Mouse (Mus musculus) bone marrow, adult 2 months (tissue): Measurements from ENCODE around the gene Mon2.

Experiments used
- CTCF ChIP-seq: fragments of 200-500 bp; IDR thresholded peaks from 2 replicates; pipeline ENCODE4 v1.5.1; 2011; ENCODE audit warnings: low read length, control low read depth; ENCODE audit not compliant: control insufficient read depth, insufficient read depth
- POLR2A ChIP-seq: fragments of 200-500 bp; IDR thresholded peaks from 2 replicates; pipeline ENCODE4 v1.6.1; 2011; ENCODE audit warnings: low read depth, mild to moderate bottlenecking, control low read depth, low read length, borderline replicate concordance; ENCODE audit not compliant: control insufficient read depth

DNA sequence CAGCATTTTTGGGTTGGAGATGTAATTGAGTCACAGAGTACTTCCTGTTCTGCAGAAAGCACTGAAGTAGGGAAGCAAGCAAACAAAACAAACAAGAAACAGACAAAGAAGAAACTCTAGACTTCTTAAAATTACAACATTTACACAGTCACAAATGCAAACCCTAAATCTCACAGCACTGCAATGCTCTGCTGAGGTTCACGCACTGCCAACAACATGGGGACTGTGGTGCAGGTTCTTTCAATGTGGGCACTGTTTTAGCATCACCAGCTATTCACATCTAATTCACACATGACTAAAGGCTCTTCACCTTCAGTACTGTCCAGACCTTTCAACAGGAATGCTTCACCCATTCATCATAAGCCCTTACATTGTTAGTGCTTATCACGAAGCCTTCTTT is 13.3 kb downstream of the Mon2 start:
- TF ChIP-seq CTCF: no peak
- no peak for TF ChIP-seq POLR2A
